Mouse (Mus musculus): ENCODE data around the gene Tle4.

DNA sequence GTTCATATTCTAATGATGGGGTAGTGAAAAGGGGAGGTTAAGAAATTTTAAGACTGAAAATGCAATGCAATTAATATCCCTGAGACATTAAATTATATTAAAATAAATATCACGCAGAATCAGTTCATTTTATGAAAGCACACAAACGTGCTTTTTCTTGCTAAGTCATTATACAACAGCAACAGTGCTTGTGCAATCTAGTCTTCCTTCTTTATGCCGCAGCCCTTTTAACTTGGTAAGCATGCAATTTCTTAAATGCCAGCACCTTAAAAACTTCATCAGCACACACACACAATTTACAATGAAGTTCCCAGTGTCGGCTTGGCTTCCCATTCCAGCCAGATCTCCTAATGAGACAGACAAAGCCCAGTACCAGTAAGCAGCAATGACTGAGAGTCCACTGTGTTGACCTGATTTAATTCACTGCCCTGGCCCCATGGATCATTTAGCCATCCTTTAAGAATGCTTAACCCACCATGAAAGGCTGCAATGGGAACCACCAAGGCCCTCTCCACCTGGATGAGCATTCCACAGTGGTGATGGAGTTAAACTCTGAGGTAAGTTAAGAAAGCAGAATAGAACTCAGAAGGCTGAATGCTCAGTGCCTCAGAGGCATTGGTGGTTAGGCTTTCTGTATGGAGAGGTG, 32.3 kb downstream of the Tle4 start:
- TF ChIP-seq CTCF (conservative IDR thresholded peaks at IDR 0.05 in 1 of 2, IDR thresholded peaks at IDR 0.05 in 1 of 2; ENCODE audit: low read depth in 2 of 2, low read length in 2 of 2) = no peak
- no peak for TF ChIP-seq SMC3 (IDR thresholded peaks at IDR 0.05; ENCODE audit: low read depth, low read length)
- no peak for TF ChIP-seq MAZ (IDR thresholded peaks at IDR 0.05; ENCODE audit: low read depth, low read length)
